Mouse (Mus musculus) ovary, postnatal 14 days (tissue): ENCODE results near the gene Vmn1r185.
"Not testable (repeated sequence)": the region's sequence is repeated elsewhere in the genome, so short reads cannot be mapped to it uniquely, and the experiment has no call there.

Source experiments
- DNase-seq: peaks from one replicate; pipeline ENCODE4 v3.0.0; 2022; ENCODE audit warnings: low spot score

The Vmn1r185 gene

DNA sequence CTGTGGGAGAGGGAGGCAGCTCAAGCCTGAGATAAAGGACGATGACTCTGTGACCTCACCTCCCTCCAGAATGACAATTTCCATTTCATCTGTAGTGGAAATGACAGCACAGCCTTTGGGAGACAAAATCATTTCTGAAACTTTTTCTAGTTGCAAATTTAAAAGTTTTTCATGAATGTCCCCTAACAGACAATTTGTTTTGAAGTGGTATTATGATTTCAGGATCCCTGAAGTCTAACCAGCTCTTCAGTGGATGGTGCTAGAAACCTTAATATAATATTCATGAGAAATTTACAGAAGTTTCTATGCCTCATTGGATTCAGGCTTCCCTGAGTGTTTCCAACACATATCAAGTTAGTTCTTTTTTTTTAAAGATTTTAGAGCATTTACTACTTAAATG, at the start of gene Vmn1r185:
Gene Vmn1r185 (minus strand): TSS at position 101 of the 400 bp plus-strand sequence.
- not testable (repeated sequence) for DNase-seq

GRCm38 (mm10) chr7:26667466-26667865, 49.2 kb upstream of the Vmn1r185 start:
- DNase-seq: not testable (repeated sequence)

- DNase-seq: no peak
Measured at GRCm38 (mm10) chr7:26666011-26666410, 47.7 kb upstream of the Vmn1r185 start.

GRCm38 (mm10) chr7:26589774-26590173, 28.5 kb downstream of the Vmn1r185 start:
- no peak for DNase-seq

- DNase-seq: no peak
Measured at GRCm38 (mm10) chr7:26589077-26589476, 29.2 kb downstream of the Vmn1r185 start.
